Comparison of ENCODE assay signal across 18 mouse cellular contexts in the genomic region with DNA sequence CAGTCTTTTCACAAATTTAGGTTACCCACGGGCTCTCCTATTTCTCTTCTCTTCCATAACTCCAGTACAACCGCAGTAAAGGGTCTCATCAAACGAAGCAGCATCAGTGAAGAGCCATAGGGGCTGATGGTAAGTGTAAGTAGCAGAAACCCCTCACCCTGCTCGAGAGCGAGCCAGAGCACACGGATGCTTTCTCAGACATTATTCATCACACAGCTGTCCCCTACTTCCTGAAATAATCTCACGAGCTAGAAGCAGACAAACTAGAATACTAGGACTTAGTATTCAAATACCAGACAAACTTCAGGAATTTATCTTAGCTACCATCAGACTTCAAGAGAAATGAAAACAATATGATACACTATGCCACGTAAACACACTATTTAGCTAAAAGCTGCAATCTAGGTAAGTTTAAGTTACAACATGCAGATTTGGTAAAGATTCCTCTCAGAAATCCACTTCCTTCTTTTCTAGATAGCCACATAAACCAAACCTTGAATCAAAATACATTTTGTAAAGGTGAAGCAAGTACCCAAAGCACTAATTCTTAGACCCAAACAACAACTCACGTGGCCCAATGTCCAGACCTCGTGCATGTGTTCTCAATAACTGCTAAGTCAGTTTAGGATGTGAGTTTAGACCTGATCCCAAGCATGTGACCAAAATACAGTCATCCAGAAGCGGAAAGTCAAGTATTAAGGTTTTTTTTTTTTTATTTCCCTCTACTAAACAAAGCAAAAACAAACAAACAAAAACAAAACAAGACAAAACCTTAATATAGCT. TPM values are rescaled to one million over a fixed set of nuclear protein-coding genes. Genes with fewer than 3 reads are reported as not detected.
DNase-seq lines count a peak whose midpoint lies in the region; ATAC-seq lines count a peak whose summit lies in the region.
"Had no signal": no experiment of that assay in that cellular context is flagged by ENCODE, and none has a peak within 500 bp of the region (broad histone marks: within the 10 kb centered on the region; RNA-seq: fewer than 3 reads in every experiment).

No protein-coding gene starts in this region.

- intact Hi-C loops in heart, postnatal 36 days (cut with DNase I): no loop called here

- ATAC-seq in common myeloid progenitor, adult 5-6 weeks (replicated peaks; ENCODE audit: low read depth, poor library complexity, severe bottlenecking): 0 out of 2 replicates have a peak, but pooled peaks have one; percentile 15
- peak; percentile 44; the same call in 1 of the 2 replicates for ATAC-seq in megakaryocyte progenitor cell, adult 5-6 weeks (replicated peaks; ENCODE audit: poor library complexity)
- ATAC-seq: forebrain, embryonic 14.5 days; hindbrain, postnatal 0 days had no signal

- peak; percentile 54 for DNase-seq in heart, adult 11 months
- DNase-seq in heart, postnatal 36 days: no peak
- DNase-seq in 416B (ENCODE audit: low read depth): peak; percentile 61
- DNase-seq in c-Kit-positive CD71-positive TER-119-positive erythroid progenitor cells, embryonic 14.5 days (ENCODE audit: low spot score): no peak
- DNase-seq in adrenal gland, adult 2 months: no peak
- DNase-seq: adrenal gland, postnatal 14 days; B cell, adult 2 months; cerebellum, adult 9-10 months; gastrocnemius, postnatal 14 days; kidney, adult 11 months; kidney, postnatal 10 days; liver; lung, postnatal 4 days; thymus, postnatal 14 days had no signal

RNA-seq across cellular contexts. Expression of gene Dnajc1, which starts 20.0 kb away (rescaled TPM):
- total RNA-seq in heart, postnatal 36 days (2021): 10 to 100 TPM; 14.9 to 15.4 TPM
- 67.4 and 67.8 TPM in 2 replicates for total RNA-seq in common myeloid progenitor, adult 5-6 weeks (2017)
- 13.4 and 19.9 TPM in 2 replicates for total RNA-seq in megakaryocyte progenitor cell, adult 5-6 weeks (2015)
- 47.2 and 54.5 TPM in 2 replicates for total RNA-seq in megakaryocyte progenitor cell, adult 5-6 weeks (2017)
- total RNA-seq in adrenal gland, adult 2 months (2021): 10 to 100 TPM; 32.1 to 39.7 TPM
- 76.4 and 94.4 TPM in 2 replicates for polyA plus RNA-seq in adrenal gland, adult 2 months (2012; rRNA removed)

Comparison
In these comparisons a context has a peak if more than half of its experiments do, and no peak if none do; other contexts are left out.
1. DNase-seq: peak in heart, adult 11 months (single experiment) and 416B (single experiment); none in heart, postnatal 36 days (0 of 2), c-Kit-positive CD71-positive TER-119-positive erythroid progenitor cells, embryonic 14.5 days (single experiment) and adrenal gland, adult 2 months (single experiment).